ENCODE assay signal across 21 mouse cellular contexts in the genomic region with DNA sequence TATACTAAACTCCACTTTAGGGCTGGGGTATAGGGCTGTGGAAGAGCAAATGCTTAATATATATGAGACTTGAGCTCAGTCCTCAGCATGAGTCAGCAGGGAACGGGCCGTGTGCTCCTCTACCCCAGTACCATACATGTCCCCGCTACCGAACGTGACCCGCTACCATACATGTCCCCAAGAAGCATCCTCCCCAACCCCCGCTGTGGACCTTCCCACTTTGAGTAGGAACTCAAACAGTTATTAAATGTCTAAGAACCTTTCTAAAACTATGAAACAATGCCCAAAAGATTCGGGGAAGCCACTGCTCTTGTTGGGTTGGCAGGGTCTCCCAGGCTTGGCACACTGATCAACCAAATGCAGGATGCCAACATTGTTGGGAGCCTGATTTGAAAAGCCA.
DNase-seq lines count a peak whose midpoint lies in the region; ATAC-seq lines count a peak whose summit lies in the region.
"Had no signal": no experiment of that assay in that cellular context is flagged by ENCODE, and none has a peak within 500 bp of the region (broad histone marks: within the 10 kb centered on the region; RNA-seq: fewer than 3 reads in every experiment).

No protein-coding gene starts in this region.

- no peak overlapping the region for H3K4me3 ChIP-seq in midbrain, embryonic 11.5 days (ENCODE audit: low read depth, low read length)
- no peak overlapping the region for H3K4me3 ChIP-seq in midbrain, embryonic 16.5 days (ENCODE audit: low read depth, low read length)
- H3K4me3 ChIP-seq in neural tube, embryonic 15.5 days (replicated peaks): no peak overlapping the region

- intact Hi-C loops in heart, postnatal 25 days (cut with DNase I): loop anchor here (10.0 kb wide), 1 partner anchor 204 kb away; the partner anchor contains the start of gene Six2

- WGBS in midbrain, embryonic 11.5 days: 93% methylated on average over 8 of the region's 8 CpGs
- WGBS in midbrain, embryonic 16.5 days: 91% methylated on average over 8 of the region's 8 CpGs
- WGBS in neural tube, embryonic 15.5 days: 92% methylated on average over 8 of the region's 8 CpGs

- DNase-seq in heart, adult 11 months: peak; percentile 42
- DNase-seq in heart, postnatal 25 days (ENCODE audit: low spot score): no peak
- peak; percentile 75 for DNase-seq in midbrain, embryonic 11.5 days (ENCODE audit: low spot score, missing footprints)
- DNase-seq in neural tube, embryonic 10.5 days (ENCODE audit: extremely low spot score, low spot score): peak; percentile 12
- DNase-seq: adrenal gland, adult 2 months; adrenal gland, adult 8-10 months; adrenal gland, postnatal 10 days; adrenal gland, postnatal 14 days; adrenal gland, postnatal 25 days; adrenal gland, postnatal 36 days; B cell, adult 2 months; cerebellum, adult 11 months; cerebellum, adult 11-12 months; cerebellum, adult 18-20 months had no signal

- no peak for ATAC-seq in midbrain, embryonic 11.5 days (ENCODE audit: low FRiP score)
- ATAC-seq in midbrain, embryonic 16.5 days: no peak
- no peak for ATAC-seq in neural tube, embryonic 15.5 days (ENCODE audit: low FRiP score)
- ATAC-seq: activated CD4-positive, CD25-positive, alpha-beta regulatory T cell, adult 4 months; CD4-positive, CD25-positive, alpha-beta regulatory T cell, adult 4 months; Patski had no signal

- peaks cover 73% of the 10 kb centered on the region for H3K27me3 ChIP-seq in midbrain, embryonic 11.5 days (ENCODE audit: control insufficient read depth, insufficient read depth, low read length)
- H3K27me3 ChIP-seq in midbrain, embryonic 16.5 days (ENCODE audit: control insufficient read depth, insufficient read depth, low read depth, low read length): peaks cover 60% of the 10 kb centered on the region
- peaks cover 89% of the 10 kb centered on the region for H3K27me3 ChIP-seq in neural tube, embryonic 15.5 days (replicated peaks)
- H3K27me3 ChIP-seq: CH12.LX had no signal

- no peaks in the 10 kb centered on the region for H3K9me3 ChIP-seq in midbrain, embryonic 11.5 days (ENCODE audit: control insufficient read depth, low read length)
- no peaks in the 10 kb centered on the region for H3K9me3 ChIP-seq in midbrain, embryonic 16.5 days (replicated peaks; ENCODE audit: control insufficient read depth, low read length, poor library complexity, severe bottlenecking)
- no peaks in the 10 kb centered on the region for H3K9me3 ChIP-seq in neural tube, embryonic 15.5 days (replicated peaks)
- H3K9me3 ChIP-seq: G1E had no signal

- no peak overlapping the region for H3K4me2 ChIP-seq in midbrain, embryonic 11.5 days
- no peak overlapping the region for H3K4me2 ChIP-seq in midbrain, embryonic 16.5 days (ENCODE audit: low read length)
- no peak overlapping the region for H3K4me2 ChIP-seq in neural tube, embryonic 15.5 days

- H3K4me1 ChIP-seq in midbrain, embryonic 11.5 days (ENCODE audit: control insufficient read depth, insufficient read depth, low read length): peaks cover 9% of the 10 kb centered on the region
- 0 out of 2 replicates have a peak, but pooled peaks cover 6% of the 10 kb centered on the region for H3K4me1 ChIP-seq in midbrain, embryonic 16.5 days (ENCODE audit: control insufficient read depth, insufficient read depth, low read length)
- 0 out of 2 replicates have a peak, but pooled peaks cover 6% of the 10 kb centered on the region for H3K4me1 ChIP-seq in neural tube, embryonic 15.5 days

- no peak overlapping the region for H3K27ac ChIP-seq in midbrain, embryonic 11.5 days (ENCODE audit: low read depth, low read length)
- H3K27ac ChIP-seq in midbrain, embryonic 16.5 days (ENCODE audit: low read length): no peak overlapping the region
- H3K27ac ChIP-seq in neural tube, embryonic 15.5 days (replicated peaks): no peak overlapping the region

- H3K36me3 ChIP-seq in midbrain, embryonic 11.5 days (ENCODE audit: control insufficient read depth, insufficient read depth, low read length): no peaks in the 10 kb centered on the region
- no peaks in the 10 kb centered on the region for H3K36me3 ChIP-seq in midbrain, embryonic 16.5 days (ENCODE audit: control insufficient read depth, insufficient read depth, low read length)
- no peaks in the 10 kb centered on the region for H3K36me3 ChIP-seq in neural tube, embryonic 15.5 days
- H3K36me3 ChIP-seq: G1E had no signal

- H3K9ac ChIP-seq in midbrain, embryonic 11.5 days (ENCODE audit: low read length): no peak overlapping the region
- H3K9ac ChIP-seq in midbrain, embryonic 16.5 days (ENCODE audit: low read depth, low read length): no peak overlapping the region
- no peak overlapping the region for H3K9ac ChIP-seq in neural tube, embryonic 15.5 days (replicated peaks)
